ENCODE assay signal across 8 mouse cellular contexts in genomic region chr5:103425363-103426031, GRCm38 (mm10). TPM values are rescaled to one million over a fixed set of nuclear protein-coding genes. Genes with fewer than 3 reads are reported as not detected.
DNase-seq lines count a peak whose midpoint lies in the region; ATAC-seq and TF ChIP-seq lines count a peak whose summit lies in the region.

No protein-coding gene starts in this region.

- ATAC-seq in Patski = peak; percentile 65
- ATAC-seq in liver, embryonic 12.5 days = no peak

- H3K9ac ChIP-seq in liver, embryonic 12.5 days = peak overlapping the region; percentile 74

- peak overlapping the region; percentile 65 for H3K4me3 ChIP-seq in liver, embryonic 12.5 days

- DNase-seq in 3134 (ENCODE audit: extremely low read depth, insufficient read length, low spot score) = peak; percentile 71
- DNase-seq in Patski (ENCODE audit: low read depth, low spot score) = no peak
- DNase-seq in embryo, embryonic 9.5 days (ENCODE audit: extremely low spot score) = peak; percentile 64
- peak; percentile 9 to 15 for DNase-seq in heart, adult 9 months (ENCODE audit: low spot score in 2 of 2)
- peak; percentile 83 to 84 for DNase-seq in kidney, adult 8-10 months
- peak; percentile 71 for DNase-seq in neural tube, embryonic 10.5 days (ENCODE audit: extremely low spot score, low spot score)
- DNase-seq in thymus, postnatal 14 days = peak; percentile 33

- CTCF ChIA-PET in Patski (lab: Charles Lee) = interaction anchor here (0.6 to 2.5 kb wide), 9 partner anchors 9 to 72 kb away, joined by 3 to 11 read pairs (median 3); no protein-coding TSS in a partner anchor

- peak overlapping the region; percentile 94 for H3K4me2 ChIP-seq in liver, embryonic 12.5 days

- in situ Hi-C loops in Patski (cut with MboI; ENCODE audit: low pct_unique_long_range_greater_than_20kb) = no loop called here

- no peak for TF ChIP-seq CTCF in Patski (IDR thresholded peaks at IDR 0.05)

- H3K4me1 ChIP-seq in liver, embryonic 12.5 days = peaks cover 45% of the 10 kb centered on the region

- POLR2A ChIA-PET in Patski (lab: Charles Lee) = interaction anchor here (0.6 to 5.9 kb wide), 14 partner anchors 10 to 115 kb away, joined by 3 to 35 read pairs (median 4); no protein-coding TSS in a partner anchor

- no peaks in the 10 kb centered on the region for H3K27me3 ChIP-seq in Patski
- peaks cover 16% of the 10 kb centered on the region; the same call in 1 of the 2 replicates for H3K27me3 ChIP-seq in liver, embryonic 12.5 days (replicated peaks)

- peak overlapping the region; percentile 23; the same call in 1 of the 2 replicates for H3K27ac ChIP-seq in liver, embryonic 12.5 days

- no peaks in the 10 kb centered on the region for H3K9me3 ChIP-seq in liver, embryonic 12.5 days (replicated peaks)

- WGBS in liver, embryonic 12.5 days (ENCODE audit: insufficient replicate concordance) = under 1% methylated on average over 63 of the region's 67 CpGs

- no peaks in the 10 kb centered on the region; the same call in 1 of the 2 replicates for H3K36me3 ChIP-seq in liver, embryonic 12.5 days

RNA-seq across cellular contexts. Expression of gene Ptpn13, which starts 0.5 kb away (rescaled TPM):
- polyA plus RNA-seq in Patski (2021) = 215 TPM
- polyA plus RNA-seq in liver, embryonic 12.5 days (2016; fragmentation: Nextera tagmentation; extraction: Ambion mirVana) = 3.6 and 4.6 TPM in 2 replicates

Comparison
In these comparisons a context has a peak if more than half of its experiments do, and no peak if none do; other contexts are left out.
1. RNA of gene Ptpn13, which starts 0.5 kb away (polyA plus RNA-seq): 215 TPM in Patski (single experiment); 3.6 to 4.6 TPM in liver, embryonic 12.5 days; every median in the first group is over 10 times any median in the second.